Mouse (Mus musculus) testis, adult 2 months (tissue): ENCODE measurements around the gene Tnnt3.

Experiments
- CTCF ChIP-seq: fragments of 200-500 bp; IDR thresholded peaks from 2 replicates; pipeline ENCODE4 v1.5.1; 2012; ENCODE audit warnings: low read depth, mild to moderate bottlenecking, inconsistent platforms, low read length, moderate library complexity; ENCODE audit not compliant: control insufficient read depth, insufficient read depth, insufficient replicate concordance
- POLR2A ChIP-seq: fragments of 200-500 bp; IDR thresholded peaks from 2 replicates; pipeline ENCODE4 v1.6.1; 2012; ENCODE audit warnings: low read depth, mild to moderate bottlenecking, inconsistent platforms, low read length, moderate library complexity; ENCODE audit not compliant: control insufficient read depth

- no peak for TF ChIP-seq CTCF
- no peak for TF ChIP-seq POLR2A
These were observed 34.0 kb downstream of the Tnnt3 start, which contains the start of gene Mrpl23 for GRCm38 (mm10) chr7:142532671-142533058.
